Mouse (Mus musculus) G1E (cell line): Measurements from ENCODE around the gene Gm5148.

Experiments used
- CTCF ChIP-seq: IDR thresholded peaks from 2 replicates; pipeline ENCODE4 v1.5.1; 2012; ENCODE audit warnings: low read depth, low read length, inconsistent platforms, mixed read lengths
- GATA1 ChIP-seq: IDR thresholded peaks from 2 replicates; pipeline ENCODE4 v1.6.1; 2012; ENCODE audit warnings: borderline replicate concordance, low read length, inconsistent platforms, mixed read lengths
- POLR2AphosphoS5 ChIP-seq: IDR thresholded peaks from 2 replicates; pipeline ENCODE4 v1.6.1; 2012; ENCODE audit warnings: low read depth, low read length, inconsistent platforms; ENCODE audit not compliant: insufficient replicate concordance

GRCm38 (mm10) chr3:37748002-37748733 lies 23.9 kb upstream of the Gm5148 start:
- no peak for TF ChIP-seq CTCF
- no peak for TF ChIP-seq POLR2AphosphoS5
- no peak for TF ChIP-seq GATA1
